In the genomic region with DNA sequence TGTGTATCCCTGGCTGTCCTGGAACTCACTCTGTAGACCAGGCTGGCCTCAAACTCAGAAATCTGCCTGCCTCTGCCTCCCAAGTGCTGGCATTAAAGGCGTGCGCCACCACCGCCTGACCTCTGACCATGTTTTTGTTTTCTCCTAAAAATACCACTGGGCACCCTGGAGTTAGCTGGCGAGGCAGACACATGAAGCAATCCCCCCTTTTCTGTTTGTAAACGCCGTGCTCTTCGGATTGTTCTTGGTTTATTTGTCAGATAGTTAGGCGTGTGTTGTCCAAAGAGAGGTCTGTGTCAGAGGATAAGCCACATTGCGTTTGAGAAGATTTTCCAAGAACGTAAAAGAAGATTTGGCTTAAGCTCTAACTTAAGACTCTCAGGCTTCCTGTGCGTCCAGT, we compare ENCODE assay signal across 22 mouse cellular contexts.
"Had no signal": no experiment of that assay in that cellular context is flagged by ENCODE, and none has a peak within 500 bp of the region (broad histone marks: within the 10 kb centered on the region; RNA-seq: fewer than 3 reads in every experiment).

No protein-coding gene starts in this region.

- H3K9ac ChIP-seq: heart, embryonic 12.5 days; hindbrain, embryonic 12.5 days; hindbrain, embryonic 14.5 days; intestine, embryonic 15.5 days; limb, embryonic 13.5 days; limb, embryonic 15.5 days; liver, embryonic 12.5 days; liver, embryonic 14.5 days had no signal

- DNase-seq: gastrocnemius, adult 2 months; gastrocnemius, postnatal 10 days; gastrocnemius, postnatal 25 days; heart, adult 2 months; heart, postnatal 10 days; kidney, adult 18-20 months; kidney, adult 8-10 months; kidney, postnatal 10 days; kidney, postnatal 25 days; kidney, postnatal 4 days; layer of hippocampus, postnatal 36 days; left cerebral cortex, postnatal 4 days had no signal

- H3K4me1 ChIP-seq: hindbrain, embryonic 10.5 days; hindbrain, embryonic 12.5 days; intestine, embryonic 15.5 days; limb, embryonic 15.5 days had no signal

- H3K27me3 ChIP-seq: heart, embryonic 12.5 days; hindbrain, embryonic 12.5 days; intestine, embryonic 15.5 days; limb, embryonic 13.5 days; limb, embryonic 15.5 days; liver, embryonic 12.5 days had no signal

- H3K4me3 ChIP-seq: gastrocnemius, adult 2 months; heart, adult 2 months; heart, embryonic 12.5 days; hindbrain, embryonic 10.5 days; hindbrain, embryonic 12.5 days; intestine, embryonic 15.5 days; layer of hippocampus, adult 2 months; limb, embryonic 13.5 days; limb, embryonic 15.5 days; liver, embryonic 12.5 days had no signal

- H3K36me3 ChIP-seq: heart, embryonic 12.5 days; hindbrain, embryonic 10.5 days; hindbrain, embryonic 12.5 days; intestine, embryonic 15.5 days; limb, embryonic 13.5 days; limb, embryonic 15.5 days; liver, embryonic 12.5 days had no signal

- H3K27ac ChIP-seq: gastrocnemius, adult 2 months; heart, adult 2 months; hindbrain, embryonic 10.5 days; hindbrain, embryonic 12.5 days; hindbrain, embryonic 14.5 days; intestine, embryonic 15.5 days; layer of hippocampus, adult 2 months; limb, embryonic 13.5 days; limb, embryonic 15.5 days; liver, embryonic 12.5 days; liver, embryonic 14.5 days had no signal
